Mouse (Mus musculus) bone marrow macrophage, adult 2 months (primary cell): Measurements from ENCODE around the gene Ppp6c.

ENCODE experiments used
- CTCF ChIP-seq: IDR thresholded peaks from 2 replicates; pipeline ENCODE4 v1.5.1; 2012; ENCODE audit warnings: low read depth, mild to moderate bottlenecking, low read length, moderate library complexity
- POLR2A ChIP-seq: IDR thresholded peaks from 2 replicates; pipeline ENCODE4 v1.6.1; 2012; ENCODE audit warnings: mild to moderate bottlenecking, low read depth, low read length, borderline replicate concordance

DNA sequence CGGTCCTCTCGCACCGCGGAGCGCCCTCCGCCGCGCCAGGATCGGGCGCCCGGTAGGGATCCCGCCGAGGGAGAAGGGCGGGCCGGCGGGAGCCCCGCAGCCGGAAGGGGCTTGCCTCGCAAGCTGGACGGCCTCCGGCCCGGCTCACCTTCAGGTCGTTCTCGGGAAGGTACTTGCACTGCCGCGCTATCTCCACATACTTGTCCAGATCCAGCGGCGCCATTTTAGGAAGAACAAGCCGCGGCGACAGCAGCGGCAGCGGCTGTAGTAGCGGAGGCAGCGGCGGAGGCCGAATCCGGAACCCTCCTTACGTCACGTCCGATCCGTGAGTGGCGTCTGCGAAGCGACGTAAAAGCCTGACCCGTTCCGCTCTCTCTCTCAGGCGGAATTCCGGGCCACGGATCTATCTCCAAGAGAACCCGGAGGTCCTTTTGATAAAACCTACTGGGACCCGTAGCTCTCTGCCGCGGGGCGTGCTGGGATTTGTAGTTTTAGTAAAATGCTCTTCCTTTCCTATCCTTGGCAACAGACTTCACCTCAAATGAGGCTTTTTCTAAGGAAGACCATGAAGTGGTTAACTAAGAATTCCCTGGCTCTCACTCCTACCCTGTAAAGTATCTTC lies at the start of gene Ppp6c:
- 0 out of 2 replicates have a peak, but pooled peaks have one; percentile 55 for TF ChIP-seq POLR2A
- TF ChIP-seq CTCF = no peak
